Mouse (Mus musculus) heart, postnatal 0 days (tissue): ENCODE results near the gene Ezr.
"Not testable (repeated sequence)": the region's sequence is repeated elsewhere in the genome, so short reads cannot be mapped to it uniquely, and the experiment has no call there.

Source experiments
- CTCF ChIP-seq: IDR thresholded peaks from 2 replicates; pipeline ENCODE4 v1.5.1; 2016; ENCODE audit warnings: antibody characterized with exemption, control low read depth, low read depth
- EP300 ChIP-seq: IDR thresholded peaks from 2 replicates; pipeline ENCODE4 v1.6.1; 2016; ENCODE audit warnings: antibody characterized with exemption, low read depth

DNA sequence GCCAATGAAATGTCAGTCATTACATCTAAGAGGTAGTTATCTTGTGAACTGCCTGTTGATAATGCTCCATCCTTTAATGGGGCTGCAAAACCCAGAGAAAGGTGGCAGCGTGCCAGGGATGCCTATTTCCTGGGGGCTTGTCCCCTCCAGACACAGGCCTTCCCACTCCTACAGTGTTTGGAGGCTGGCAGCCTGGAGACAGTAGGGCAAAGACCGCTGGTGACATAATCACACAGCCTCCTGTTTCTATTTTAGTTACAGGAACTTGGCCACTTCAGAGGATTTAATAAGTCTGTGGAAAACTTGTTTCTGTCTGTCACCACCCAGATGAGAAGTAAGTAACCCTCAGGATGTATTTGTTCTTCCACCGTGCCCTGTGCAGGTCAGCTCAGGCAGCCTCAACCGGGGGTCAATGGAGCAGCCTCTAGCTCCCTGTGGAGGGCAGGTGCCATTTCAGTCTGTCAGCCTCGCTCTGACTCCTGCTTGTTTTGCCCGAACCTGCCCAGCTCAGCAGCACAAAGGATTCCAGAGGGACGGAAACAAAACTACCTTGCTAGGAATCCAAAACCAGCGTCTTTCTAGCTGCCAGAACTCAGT is 79.9 kb downstream of the Ezr start:
- not testable (repeated sequence) for TF ChIP-seq CTCF, EP300
